Mouse (Mus musculus) stomach, embryonic 14.5 days (tissue): ENCODE results near the gene Ndufv1. TPM values are rescaled to one million over a fixed set of nuclear protein-coding genes. Genes with fewer than 3 reads are reported as not detected.

Experiments used
- ATAC-seq: fragments of 200-750 bp; cut with Nextera tagmentation; 2 replicates; pipeline ENCODE4 v1.8.0; 2017; ENCODE audit warnings: low read depth, moderate TSS enrichment; ENCODE audit not compliant: insufficient number of reproducible peaks, insufficient read depth, low FRiP score
- H3K27ac ChIP-seq: fragments of 300-500 bp; sonication (generic); 2 replicates; pipeline ENCODE4 v1.5.1; 2014; ENCODE audit warnings: mild to moderate bottlenecking, low read length, moderate library complexity, mixed read lengths
- H3K27me3 ChIP-seq: fragments of 300-500 bp; sonication (generic); 2 replicates; pipeline ENCODE4 v1.6.1; 2014; ENCODE audit warnings: low read length, control low read depth, mixed read lengths; ENCODE audit not compliant: control insufficient read depth, insufficient read depth
- H3K36me3 ChIP-seq: fragments of 300-500 bp; sonication (generic); 2 replicates; pipeline ENCODE4 v1.6.1; 2014; ENCODE audit warnings: mild to moderate bottlenecking, control low read depth, low read length, moderate library complexity, mixed read lengths; ENCODE audit not compliant: control insufficient read depth, insufficient read depth
- H3K4me1 ChIP-seq: fragments of 300-500 bp; sonication (generic); 2 replicates; pipeline ENCODE4 v1.6.1; 2014; ENCODE audit warnings: low read length, control low read depth, mixed read lengths; ENCODE audit not compliant: control insufficient read depth, insufficient read depth
- H3K4me2 ChIP-seq: fragments of 300-500 bp; sonication (generic); replicated peaks from 2 replicates; pipeline ENCODE4 v1.6.1; 2014; ENCODE audit warnings: low read depth, low read length, control low read depth
- H3K4me3 ChIP-seq: fragments of 300-500 bp; sonication (generic); 2 replicates; pipeline ENCODE4 v1.5.1; 2014; ENCODE audit warnings: low read depth, low read length, control low read depth
- H3K9ac ChIP-seq: fragments of 300-500 bp; sonication (generic); replicated peaks from 2 replicates; pipeline ENCODE4 v1.6.1; 2014; ENCODE audit warnings: low read depth, mild to moderate bottlenecking, control low read depth, low read length, moderate library complexity, mixed read lengths
- H3K9me3 ChIP-seq: fragments of 300-500 bp; sonication (generic); 2 replicates; pipeline ENCODE4 v1.6.1; 2016; ENCODE audit warnings: low read depth, low read length, control low read depth; ENCODE audit not compliant: control insufficient read depth
- WGBS: fragments of 180-500 bp; shearing (Covaris S2); extraction: QIAGEN DNeasy Blood & Tissue Kit; methylation state at CpG from one replicate; pipeline ENCODE4 v1.1.7; 2014; 5-methylcytosine and 5-hydroxymethylcytosine counted together
- polyA plus RNA-seq: library from polyadenylated mRNA; unstranded; fragments of >200 nt; fragmentation: Nextera tagmentation; extraction: Ambion mirVana; gene quantifications from 2 replicates; pipeline ENCODE4 v1.2.1, GENCODE M21; 2014

The Ndufv1 gene
- polyA plus RNA-seq, 1 experiment from 2014 or later, result 205 TPM

GRCm38 (mm10) chr19:4036327-4037045, 23.9 kb upstream of the Ndufv1 start:
- no peak; the same call in 1 of the 2 replicates for ATAC-seq
- H3K27ac ChIP-seq, result no peak overlapping the region
- H3K9ac ChIP-seq, result no peak overlapping the region
- 0 out of 2 replicates have a peak, but pooled peaks cover 3% of the 10 kb centered on the region for H3K4me1 ChIP-seq
- no peak overlapping the region; the same call in 1 of the 2 replicates for H3K4me3 ChIP-seq
- H3K27me3 ChIP-seq, result no peaks in the 10 kb centered on the region
- no peaks in the 10 kb centered on the region; the same call in 1 of the 2 replicates for H3K36me3 ChIP-seq
- no peaks in the 10 kb centered on the region for H3K9me3 ChIP-seq
- peak overlapping the region; percentile 22; the same call in 1 of the 2 replicates for H3K4me2 ChIP-seq
- WGBS, result 72% methylated on average over 12 of the region's 12 CpGs

GRCm38 (mm10) chr19:4033742-4034141, 21.1 kb upstream of the Ndufv1 start:
- ATAC-seq, result no peak
- H3K4me1 ChIP-seq, result 0 out of 2 replicates have a peak, but pooled peaks cover 3% of the 10 kb centered on the region
- WGBS, result 61% methylated on average over 5 of the region's 5 CpGs
- no peak overlapping the region for H3K4me2 ChIP-seq
- H3K4me3 ChIP-seq, result no peak overlapping the region
- H3K27ac ChIP-seq, result no peak overlapping the region
- no peak overlapping the region for H3K9ac ChIP-seq
- H3K27me3 ChIP-seq, result no peaks in the 10 kb centered on the region
- no peaks in the 10 kb centered on the region for H3K9me3 ChIP-seq
- no peaks in the 10 kb centered on the region; the same call in 1 of the 2 replicates for H3K36me3 ChIP-seq

- H3K27ac ChIP-seq, result peak overlapping the region; percentile 30; the same call in 1 of the 2 replicates
- no peak overlapping the region for H3K4me2 ChIP-seq
- no peaks in the 10 kb centered on the region for H3K9me3 ChIP-seq
- WGBS, result 61% methylated on average over 3 of the region's 3 CpGs
- H3K4me3 ChIP-seq, result no peak overlapping the region
- H3K36me3 ChIP-seq, result no peaks in the 10 kb centered on the region; the same call in 1 of the 2 replicates
- no peak for ATAC-seq
- 0 out of 2 replicates have a peak, but pooled peaks cover 3% of the 10 kb centered on the region for H3K4me1 ChIP-seq
- H3K27me3 ChIP-seq, result no peaks in the 10 kb centered on the region
- no peak overlapping the region for H3K9ac ChIP-seq
These were observed 20.7 kb upstream of the Ndufv1 start for GRCm38 (mm10) chr19:4033298-4033697.

GRCm38 (mm10) chr19:4032668-4033067, 20.1 kb upstream of the Ndufv1 start:
- Histone ChIP-seq H3K9ac (no peak overlapping the region), H3K4me2 (no peak overlapping the region), H3K27me3 (no peaks in the 10 kb centered on the region), H3K4me1 (0 out of 2 replicates have a peak, but pooled peaks cover 3% of the 10 kb centered on the region), H3K36me3 (no peaks in the 10 kb centered on the region; the same call in 1 of the 2 replicates), H3K27ac (peak overlapping the region; percentile 30; the same call in 1 of the 2 replicates), H3K9me3 (no peaks in the 10 kb centered on the region), H3K4me3 (no peak overlapping the region)
- no peak for ATAC-seq
- WGBS, result 64% methylated on average over 7 of the region's 7 CpGs

- H3K9ac ChIP-seq, result no peak overlapping the region
- no peak overlapping the region for H3K27ac ChIP-seq
- no peak for ATAC-seq
- no peaks in the 10 kb centered on the region for H3K4me1 ChIP-seq
- no peaks in the 10 kb centered on the region for H3K27me3 ChIP-seq
- H3K36me3 ChIP-seq, result no peaks in the 10 kb centered on the region
- H3K4me3 ChIP-seq, result no peak overlapping the region
- no peak overlapping the region for H3K4me2 ChIP-seq
- H3K9me3 ChIP-seq, result no peaks in the 10 kb centered on the region
These were observed 15.0 kb upstream of the Ndufv1 start for GRCm38 (mm10) chr19:4027576-4027975.

GRCm38 (mm10) chr19:4023185-4023584, 10.6 kb upstream of the Ndufv1 start:
- Histone ChIP-seq H3K4me3 (no peak overlapping the region), H3K4me2 (no peak overlapping the region), H3K9ac (no peak overlapping the region), H3K36me3 (no peaks in the 10 kb centered on the region), H3K4me1 (peaks cover 5% of the 10 kb centered on the region; the same call in 1 of the 2 replicates), H3K9me3 (no peaks in the 10 kb centered on the region), H3K27me3 (no peaks in the 10 kb centered on the region), H3K27ac (no peak overlapping the region)
- 67% methylated on average over 7 of the region's 7 CpGs for WGBS
- ATAC-seq, result no peak

GRCm38 (mm10) chr19:4018743-4019583, 6.4 kb upstream of the Ndufv1 start:
- Histone ChIP-seq H3K36me3 (no peaks in the 10 kb centered on the region), H3K27ac (no peak overlapping the region), H3K4me2 (no peak overlapping the region), H3K4me1 (peaks cover 5% of the 10 kb centered on the region; the same call in 1 of the 2 replicates), H3K27me3 (no peaks in the 10 kb centered on the region), H3K9ac (no peak overlapping the region), H3K4me3 (no peak overlapping the region), H3K9me3 (no peaks in the 10 kb centered on the region)
- 29% methylated on average over 18 of the region's 18 CpGs for WGBS
- peak; percentile 90 for ATAC-seq

- Histone ChIP-seq H3K27me3 (no peaks in the 10 kb centered on the region), H3K9me3 (no peaks in the 10 kb centered on the region), H3K27ac (no peak overlapping the region), H3K36me3 (no peaks in the 10 kb centered on the region), H3K9ac (no peak overlapping the region), H3K4me2 (no peak overlapping the region), H3K4me1 (peaks cover 8% of the 10 kb centered on the region), H3K4me3 (no peak overlapping the region)
- 41% methylated on average over 10 of the region's 10 CpGs for WGBS
- no peak for ATAC-seq
These were observed 5.4 kb upstream of the Ndufv1 start for GRCm38 (mm10) chr19:4017921-4018587.
